Mouse (Mus musculus) ES-Bruce4 (cell line): ENCODE measurements around the gene Tmem80.

Experiments
- CTCF ChIP-seq: IDR thresholded peaks from one replicate; pipeline ENCODE4 v1.8.1; 2011; ENCODE audit warnings: low read depth, low read length
- EP300 ChIP-seq: IDR thresholded peaks from 2 replicates; pipeline ENCODE4 v1.6.1; 2011; ENCODE audit warnings: low read depth, low read length; ENCODE audit not compliant: insufficient read depth

GRCm38 (mm10) chr7:141343696-141344095, 16.2 kb downstream of the Tmem80 start:
- TF ChIP-seq EP300 (no peak), CTCF (no peak)
